Mouse (Mus musculus) limb, embryonic 12.5 days (tissue): ENCODE measurements around the gene Cyp2d22. TPM values are rescaled to one million over a fixed set of nuclear protein-coding genes. Genes with fewer than 3 reads are reported as not detected.
"Not testable (repeated sequence)": the region's sequence is repeated elsewhere in the genome, so short reads cannot be mapped to it uniquely, and the experiment has no call there.

ENCODE experiments used
- ATAC-seq: fragments of 200-750 bp; cut with Nextera tagmentation; 2 replicates; pipeline ENCODE4 v1.8.0; 2017; ENCODE audit warnings: low read depth, moderate TSS enrichment; ENCODE audit not compliant: insufficient number of reproducible peaks, insufficient read depth, low FRiP score, low TSS enrichment
- H3K27ac ChIP-seq: fragments of 300-500 bp; sonication (generic); 2 replicates; pipeline ENCODE4 v1.5.1; 2016; ENCODE audit warnings: mild to moderate bottlenecking, moderate library complexity
- H3K27me3 ChIP-seq: fragments of 300-500 bp; sonication (generic); 2 replicates; pipeline ENCODE4 v1.6.1; 2016; ENCODE audit warnings: mild to moderate bottlenecking, moderate library complexity
- H3K36me3 ChIP-seq: fragments of 300-500 bp; sonication (generic); 2 replicates; pipeline ENCODE4 v1.6.1; 2016; ENCODE audit warnings: mild to moderate bottlenecking, moderate library complexity
- H3K4me1 ChIP-seq: fragments of 300-500 bp; sonication (generic); replicated peaks from 2 replicates; pipeline ENCODE4 v1.6.1; 2016
- H3K4me2 ChIP-seq: fragments of 300-500 bp; sonication (generic); 2 replicates; pipeline ENCODE4 v1.6.1; 2016; ENCODE audit warnings: mild to moderate bottlenecking, moderate library complexity
- H3K4me3 ChIP-seq: fragments of 300-500 bp; sonication (generic); replicated peaks from 2 replicates; pipeline ENCODE4 v1.5.1; 2016; ENCODE audit warnings: mild to moderate bottlenecking
- H3K9ac ChIP-seq: fragments of 300-500 bp; sonication (generic); replicated peaks from 2 replicates; pipeline ENCODE4 v1.6.1; 2016; ENCODE audit warnings: mild to moderate bottlenecking, moderate library complexity
- H3K9me3 ChIP-seq: fragments of 300-500 bp; sonication (generic); 2 replicates; pipeline ENCODE4 v1.6.1; 2016; ENCODE audit warnings: mild to moderate bottlenecking, moderate library complexity
- WGBS: fragments of 180-500 bp; shearing (Covaris S2); methylation state at CpG from one replicate; pipeline ENCODE4 v1.1.7; 2016; 5-methylcytosine and 5-hydroxymethylcytosine counted together
- polyA plus RNA-seq: library from polyadenylated mRNA; unstranded; fragments of >200 nt; fragmentation: Nextera tagmentation; extraction: Ambion mirVana; gene quantifications from 2 replicates; pipeline ENCODE4 v1.2.1, GENCODE M21; 2016

Cyp2d22 gene
- polyA plus RNA-seq, 1 experiment from 2014 or later = 3.3 TPM

GRCm38 (mm10) chr15:82401516-82401915 lies 21.5 kb upstream of the Cyp2d22 start:
- ATAC-seq = no peak
- no peak overlapping the region for H3K9ac ChIP-seq
- H3K4me1 ChIP-seq = no peaks in the 10 kb centered on the region
- H3K27me3 ChIP-seq = no peaks in the 10 kb centered on the region
- no peak overlapping the region for H3K27ac ChIP-seq
- no peaks in the 10 kb centered on the region for H3K9me3 ChIP-seq
- no peak overlapping the region for H3K4me3 ChIP-seq
- H3K36me3 ChIP-seq = no peaks in the 10 kb centered on the region
- H3K4me2 ChIP-seq = no peak overlapping the region
- WGBS = 69% methylated on average over 2 of the region's 2 CpGs

- H3K36me3 ChIP-seq, ATAC-seq, H3K27me3 ChIP-seq, H3K9ac ChIP-seq, H3K4me3 ChIP-seq, H3K27ac ChIP-seq, H3K4me1 ChIP-seq, H3K4me2 ChIP-seq, H3K9me3 ChIP-seq: not testable (repeated sequence)
- 82% methylated on average over 3 of the region's 3 CpGs for WGBS
These were observed 15.9 kb upstream of the Cyp2d22 start for GRCm38 (mm10) chr15:82395955-82396354.

GRCm38 (mm10) chr15:82393922-82394321 lies 13.9 kb upstream of the Cyp2d22 start, which contains the start of gene Cyp2d11:
Cyp2d11 (minus strand) TSS chr15:82394022.
- H3K9me3 ChIP-seq, ATAC-seq, H3K36me3 ChIP-seq, H3K27me3 ChIP-seq, H3K4me2 ChIP-seq, H3K4me3 ChIP-seq, H3K9ac ChIP-seq, H3K4me1 ChIP-seq, H3K27ac ChIP-seq: not testable (repeated sequence)
- 82% methylated on average over 2 of the region's 2 CpGs for WGBS

- not testable (repeated sequence) for H3K9ac ChIP-seq, H3K9me3 ChIP-seq, H3K4me3 ChIP-seq, H3K4me2 ChIP-seq, H3K27me3 ChIP-seq, H3K4me1 ChIP-seq, H3K27ac ChIP-seq, ATAC-seq, H3K36me3 ChIP-seq
- 89% methylated on average over 10 of the region's 10 CpGs for WGBS
These were observed 9.9 kb upstream of the Cyp2d22 start for GRCm38 (mm10) chr15:82389916-82390315.

- Histone ChIP-seq H3K27me3 (no peaks in the 10 kb centered on the region), H3K9me3 (no peaks in the 10 kb centered on the region), H3K4me2 (no peak overlapping the region), H3K4me1 (peaks cover 4% of the 10 kb centered on the region; the same call in 1 of the 2 replicates), H3K27ac (no peak overlapping the region), H3K36me3 (no peaks in the 10 kb centered on the region), H3K9ac (no peak overlapping the region), H3K4me3 (no peak overlapping the region)
- no peak for ATAC-seq
- WGBS = 91% methylated on average over 2 of the region's 2 CpGs
These were observed 5.7 kb upstream of the Cyp2d22 start for GRCm38 (mm10) chr15:82385729-82386128.

GRCm38 (mm10) chr15:82382441-82382840 lies 2.4 kb upstream of the Cyp2d22 start:
- ATAC-seq = no peak
- WGBS = 84% methylated on average over 2 of the region's 2 CpGs
- Histone ChIP-seq H3K9me3 (no peaks in the 10 kb centered on the region), H3K4me1 (peaks cover 14% of the 10 kb centered on the region), H3K4me2 (no peak overlapping the region), H3K27ac (no peak overlapping the region), H3K4me3 (no peak overlapping the region), H3K36me3 (no peaks in the 10 kb centered on the region), H3K9ac (no peak overlapping the region), H3K27me3 (no peaks in the 10 kb centered on the region; the same call in 1 of the 2 replicates)

- WGBS = 37% methylated on average over 7 of the region's 7 CpGs
- Histone ChIP-seq H3K4me2 (peak overlapping the region; percentile 68), H3K9me3 (no peaks in the 10 kb centered on the region), H3K4me1 (peaks cover 18% of the 10 kb centered on the region), H3K4me3 (peak overlapping the region; percentile 49), H3K27me3 (no peaks in the 10 kb centered on the region; the same call in 1 of the 2 replicates), H3K27ac (no peak overlapping the region), H3K36me3 (no peaks in the 10 kb centered on the region), H3K9ac (no peak overlapping the region)
- no peak for ATAC-seq
These were observed 628 bp upstream of the Cyp2d22 start for GRCm38 (mm10) chr15:82380714-82381062.

GRCm38 (mm10) chr15:82379511-82379870 lies 569 bp downstream of the Cyp2d22 start:
- ATAC-seq = peak; percentile 60; the same call in 1 of the 2 replicates
- Histone ChIP-seq H3K4me2 (peak overlapping the region; percentile 68), H3K9ac (peak overlapping the region; percentile 56), H3K4me3 (peak overlapping the region; percentile 49), H3K36me3 (no peaks in the 10 kb centered on the region), H3K27ac (peak overlapping the region; percentile 64), H3K4me1 (peaks cover 18% of the 10 kb centered on the region), H3K9me3 (no peaks in the 10 kb centered on the region), H3K27me3 (no peaks in the 10 kb centered on the region; the same call in 1 of the 2 replicates)
- 25% methylated on average over 7 of the region's 7 CpGs for WGBS

GRCm38 (mm10) chr15:82378261-82379180 lies 1.5 kb downstream of the Cyp2d22 start:
- WGBS = 58% methylated on average over 15 of the region's 15 CpGs
- H3K36me3 ChIP-seq = no peaks in the 10 kb centered on the region
- no peak overlapping the region for H3K4me3 ChIP-seq
- H3K9me3 ChIP-seq = no peaks in the 10 kb centered on the region
- H3K4me1 ChIP-seq = peaks cover 18% of the 10 kb centered on the region
- no peaks in the 10 kb centered on the region; the same call in 1 of the 2 replicates for H3K27me3 ChIP-seq
- ATAC-seq = no peak
- H3K9ac ChIP-seq = no peak overlapping the region
- H3K4me2 ChIP-seq = no peak overlapping the region
- H3K27ac ChIP-seq = no peak overlapping the region

GRCm38 (mm10) chr15:82377701-82378100 lies 2.4 kb downstream of the Cyp2d22 start:
- no peak for ATAC-seq
- H3K27me3 ChIP-seq = no peaks in the 10 kb centered on the region; the same call in 1 of the 2 replicates
- H3K4me1 ChIP-seq = peaks cover 18% of the 10 kb centered on the region
- H3K9me3 ChIP-seq = no peaks in the 10 kb centered on the region
- no peak overlapping the region for H3K4me2 ChIP-seq
- no peaks in the 10 kb centered on the region for H3K36me3 ChIP-seq
- no peak overlapping the region for H3K4me3 ChIP-seq
- no peak overlapping the region for H3K27ac ChIP-seq
- 71% methylated on average over 5 of the region's 5 CpGs for WGBS
- H3K9ac ChIP-seq = no peak overlapping the region

- Histone ChIP-seq H3K4me3 (no peak overlapping the region), H3K27ac (no peak overlapping the region), H3K9me3 (no peaks in the 10 kb centered on the region), H3K9ac (no peak overlapping the region), H3K4me2 (no peak overlapping the region), H3K36me3 (no peaks in the 10 kb centered on the region), H3K4me1 (peaks cover 18% of the 10 kb centered on the region), H3K27me3 (no peaks in the 10 kb centered on the region; the same call in 1 of the 2 replicates)
- WGBS = 82% methylated on average over 17 of the region's 17 CpGs
- no peak for ATAC-seq
These were observed 3.5 kb downstream of the Cyp2d22 start for GRCm38 (mm10) chr15:82376393-82377138.
